Comparison of ENCODE assay signal across 21 mouse cellular contexts in the genomic region with DNA sequence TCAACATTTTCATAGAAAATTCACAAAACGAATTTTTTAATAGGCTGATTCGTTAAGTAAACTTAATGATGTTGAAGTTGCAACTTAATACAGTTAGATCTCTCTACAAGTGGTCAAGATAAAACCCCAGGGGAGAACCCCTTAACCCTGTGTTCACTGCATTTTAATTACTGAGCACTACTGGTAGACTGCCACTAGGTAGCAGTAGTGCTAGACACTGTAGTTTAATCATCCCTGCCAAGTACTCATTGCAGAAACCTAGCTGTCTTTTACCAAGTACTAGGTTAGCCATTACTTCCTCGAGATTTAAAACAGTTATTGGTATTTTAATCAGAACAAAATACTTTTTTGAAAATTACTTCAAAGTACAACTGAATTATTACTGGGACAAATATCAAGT.
A peak's percentile ranks its signal among the peaks of the same experiment; 100 is the strongest.
DNase-seq lines count a peak whose midpoint lies in the region; TF ChIP-seq lines count a peak whose summit lies in the region.
"Had no signal": no experiment of that assay in that cellular context is flagged by ENCODE, and none has a peak within 500 bp of the region (broad histone marks: within the 10 kb centered on the region; RNA-seq: fewer than 3 reads in every experiment).

No protein-coding gene starts in this region.

- H3K79me2 ChIP-seq in heart, adult 2 months (replicated peaks; ENCODE audit: control insufficient read depth, insufficient read depth, low read length) = no peaks in the 10 kb centered on the region

- peak; percentile 45 for TF ChIP-seq CTCF in heart, adult 2 months (IDR thresholded peaks at IDR 0.05)

- H3K9ac ChIP-seq in heart, adult 2 months (ENCODE audit: low read depth, low read length) = no peak overlapping the region
- H3K9ac ChIP-seq: heart, embryonic 13.5 days; limb, embryonic 12.5 days; liver, embryonic 15.5 days; midbrain, embryonic 13.5 days had no signal

- H3K4me1 ChIP-seq in heart, adult 2 months (ENCODE audit: control insufficient read depth, insufficient read depth, low read length) = no peaks in the 10 kb centered on the region
- H3K4me1 ChIP-seq: embryonic facial prominence, embryonic 10.5 days; heart, embryonic 13.5 days; liver, embryonic 15.5 days; midbrain, embryonic 13.5 days had no signal

- H3K4me3 ChIP-seq in heart, adult 2 months = no peak overlapping the region
- H3K4me3 ChIP-seq: embryonic facial prominence, embryonic 10.5 days; erythroblast, embryonic 14.5 days; heart, embryonic 13.5 days; limb, embryonic 12.5 days; liver, embryonic 15.5 days; midbrain, embryonic 13.5 days had no signal

- H3K36me3 ChIP-seq in heart, adult 2 months (ENCODE audit: control insufficient read depth, insufficient read depth, low read length) = no peaks in the 10 kb centered on the region
- H3K36me3 ChIP-seq: embryonic facial prominence, embryonic 10.5 days; heart, embryonic 13.5 days; limb, embryonic 12.5 days; liver, embryonic 15.5 days; midbrain, embryonic 13.5 days had no signal

- TF ChIP-seq POLR2A in heart, adult 2 months (IDR thresholded peaks at IDR 0.05; ENCODE audit: insufficient read depth, low read depth, low read length) = no peak

- intact Hi-C loops in heart, adult 2 months (cut with DNase I) = loop anchor here (2.0 kb wide), 1 partner anchor 297 kb away; no protein-coding TSS in a partner anchor

- no peak overlapping the region for H3K27ac ChIP-seq in heart, adult 2 months
- H3K27ac ChIP-seq: embryonic facial prominence, embryonic 10.5 days; heart, embryonic 13.5 days; limb, embryonic 12.5 days; liver, embryonic 15.5 days; midbrain, embryonic 13.5 days had no signal

- H3K27me3 ChIP-seq in heart, adult 2 months (ENCODE audit: control insufficient read depth, insufficient read depth, low read length) = no peaks in the 10 kb centered on the region
- H3K27me3 ChIP-seq: heart, embryonic 13.5 days; limb, embryonic 12.5 days; liver, embryonic 15.5 days; midbrain, embryonic 13.5 days had no signal

- DNase-seq in heart, adult 2 months = no peak
- DNase-seq in heart, adult 8-10 months (ENCODE audit: low spot score) = no peak
- DNase-seq in 3T3-L1 (ENCODE audit: low read depth, low spot score) (peak; percentile 17), ES-CJ7 (ENCODE audit: low read depth, low spot score) (peak; percentile 42), MN1 (ENCODE audit: low spot score) (no peak)
- peak; percentile 17 for DNase-seq in embryo, embryonic 10.5 days (ENCODE audit: low spot score)
- no peak for DNase-seq in right cerebral cortex, postnatal 10 days (ENCODE audit: low spot score in 2 of 2)
- DNase-seq in left cerebral cortex, adult 8-10 months (ENCODE audit: low spot score in 2 of 2) = no peak
- DNase-seq: adrenal gland, postnatal 10 days; cerebellum, adult 2 months; gastrocnemius, postnatal 25 days; heart, postnatal 4 days; kidney, postnatal 25 days; lung, postnatal 14 days; thymus, adult 18-20 months had no signal

- TF ChIP-seq EP300 in heart, adult 2 months (IDR thresholded peaks at IDR 0.05; ENCODE audit: insufficient read depth, low read depth, low read length) = no peak

- 28% methylated on average over 3 of the region's 3 CpGs for WGBS in heart, adult 2 months

Comparison
In these comparisons a context has a peak if more than half of its experiments do, and no peak if none do; other contexts are left out.
1. DNase-seq: peak in 3T3-L1 (single experiment), ES-CJ7 (single experiment) and embryo, embryonic 10.5 days (single experiment); none in heart, adult 2 months (0 of 2), heart, adult 8-10 months (single experiment), right cerebral cortex, postnatal 10 days (0 of 2), MN1 (single experiment) and left cerebral cortex, adult 8-10 months (0 of 2).